Mouse (Mus musculus) ES-E14 (cell line): Measurements from ENCODE around the gene Skida1. TPM values are rescaled to one million over a fixed set of nuclear protein-coding genes. Genes with fewer than 3 reads are reported as not detected.

ENCODE experiments used
- DNase-seq: peaks from one replicate; pipeline ENCODE4 v3.0.0-alpha.2; 2013; ENCODE audit warnings: low read depth, low spot score
- H3K27ac ChIP-seq: 2 replicates; pipeline ENCODE4 v1.5.1; 2012; ENCODE audit warnings: low read depth, mild to moderate bottlenecking, low read length, moderate library complexity, mixed read lengths; ENCODE audit not compliant: poor library complexity, insufficient read depth, severe bottlenecking
- H3K36me3 ChIP-seq: 2 replicates; pipeline ENCODE4 v1.6.1; 2012; ENCODE audit warnings: mild to moderate bottlenecking, low read length, moderate library complexity, mixed read lengths; ENCODE audit not compliant: control insufficient read depth, poor library complexity, insufficient read depth, severe bottlenecking
- H3K4me1 ChIP-seq, 2 experiments: fragments of 150-350 bp in 1 of 2; sonication (generic) in 1 of 2; 2 replicates each; pipeline ENCODE4 v1.6.1; 2012; ENCODE audit warnings: low read length in 2 of 2, mild to moderate bottlenecking in 1 of 2, mixed read lengths in 1 of 2; ENCODE audit not compliant: control insufficient read depth in 2 of 2, insufficient read depth in 2 of 2, poor library complexity in 1 of 2
- H3K4me3 ChIP-seq, 2 experiments: fragments of 150-350 bp in 1 of 2; sonication (generic) in 1 of 2; 2 replicates each; pipeline ENCODE4 v1.5.1; 2012; ENCODE audit warnings: low read length in 2 of 2, low read depth in 1 of 2, mild to moderate bottlenecking in 1 of 2, mixed read lengths in 1 of 2; ENCODE audit not compliant: insufficient read depth in 1 of 2, poor library complexity in 1 of 2, severe bottlenecking in 1 of 2
- H3K9ac ChIP-seq: 2 replicates; pipeline ENCODE4 v1.6.1; 2012; ENCODE audit warnings: low read depth, mild to moderate bottlenecking, low read length, mixed read lengths; ENCODE audit not compliant: poor library complexity, insufficient read depth, severe bottlenecking
- H3K9me3 ChIP-seq: fragments of 150-350 bp; sonication (generic); 2 replicates; pipeline ENCODE4 v1.6.1; 2012; ENCODE audit warnings: low read depth, mild to moderate bottlenecking, low read length; ENCODE audit not compliant: control insufficient read depth, insufficient read depth
- CHD2 ChIP-seq: IDR thresholded peaks from 2 replicates; pipeline ENCODE4 v1.6.1; 2014; ENCODE audit warnings: mild to moderate bottlenecking, low read depth, low read length, inconsistent platforms
- HCFC1 ChIP-seq: IDR thresholded peaks from 2 replicates; pipeline ENCODE4 v1.6.1; 2012; ENCODE audit warnings: low read length, inconsistent platforms, borderline replicate concordance; ENCODE audit not compliant: insufficient read depth
- MAFK ChIP-seq: IDR thresholded peaks from 2 replicates; pipeline ENCODE4 v1.6.1; 2014; ENCODE audit warnings: mild to moderate bottlenecking, low read depth, low read length, inconsistent platforms; ENCODE audit not compliant: insufficient read depth
- ZC3H11A ChIP-seq: IDR thresholded peaks from 2 replicates; pipeline ENCODE4 v1.6.1; 2012; ENCODE audit warnings: low read depth, mild to moderate bottlenecking, inconsistent platforms, low read length, borderline replicate concordance
- ZNF384 ChIP-seq: IDR thresholded peaks from 2 replicates; pipeline ENCODE4 v1.6.1; 2012; ENCODE audit warnings: low read depth, low read length, inconsistent platforms
- in situ Hi-C, 2 experiments: fragments of 600-800 bp; cut with MboI; formaldehyde crosslinking; loops; one replicate each; pipeline ENCODE4 v1.15.1; 2025; ENCODE audit warnings: low sequenced_read_pairs in 2 of 2, inconsistent platforms in 1 of 2; ENCODE audit not compliant: unreplicated experiment in 2 of 2
- total RNA-seq: library from RNA; depleted of rRNA; stranded (reverse); fragments of 300-350 nt; gene quantifications from 2 replicates; pipeline ENCODE4 v1.2.3, GENCODE M21; 2012

The Skida1 gene
- total RNA-seq, 1 experiment: 2.6 TPM

- no peak overlapping the region for H3K9ac ChIP-seq
- in situ Hi-C loops: no loop called here
- no peaks in the 10 kb centered on the region for H3K36me3 ChIP-seq
- no peak for DNase-seq
- H3K27ac ChIP-seq: no peak overlapping the region
- no peaks in the 10 kb centered on the region for H3K9me3 ChIP-seq
- H3K4me1 ChIP-seq: peaks cover 5 to 6% of the 10 kb centered on the region in 2 experiments; a peak in 3 of 4 replicates
- TF ChIP-seq CHD2 (no peak), MAFK (no peak), ZC3H11A (no peak), ZNF384 (no peak), HCFC1 (no peak)
- H3K4me3 ChIP-seq: no peak overlapping the region
Observed at GRCm38 (mm10) chr2:18053243-18053950, 4.5 kb upstream of the Skida1 start.

GRCm38 (mm10) chr2:18052581-18052980, 3.7 kb upstream of the Skida1 start:
- Histone ChIP-seq H3K4me3 (no peak overlapping the region), H3K9me3 (no peaks in the 10 kb centered on the region), H3K36me3 (no peaks in the 10 kb centered on the region), H3K9ac (no peak overlapping the region), H3K27ac (no peak overlapping the region), H3K4me1 (peaks cover 5% of the 10 kb centered on the region in 2 experiments; a peak in 3 of 4 replicates)
- in situ Hi-C loops: no loop called here
- DNase-seq: no peak
- TF ChIP-seq ZNF384 (no peak), ZC3H11A (no peak), MAFK (no peak)

GRCm38 (mm10) chr2:18051831-18052170, 3.0 kb upstream of the Skida1 start:
- no peak overlapping the region for H3K9ac ChIP-seq
- H3K36me3 ChIP-seq: no peaks in the 10 kb centered on the region
- no peak overlapping the region for H3K4me3 ChIP-seq
- H3K4me1 ChIP-seq: peaks cover 5% of the 10 kb centered on the region in 2 experiments; a peak in 3 of 4 replicates
- H3K9me3 ChIP-seq: no peaks in the 10 kb centered on the region
- TF ChIP-seq HCFC1 (no peak), MAFK (no peak)
- no peak for DNase-seq
- in situ Hi-C loops: no loop called here
- no peak overlapping the region for H3K27ac ChIP-seq

GRCm38 (mm10) chr2:18051026-18051830, 2.4 kb upstream of the Skida1 start:
- TF ChIP-seq CHD2 (no peak), HCFC1 (no peak), ZNF384 (no peak), ZC3H11A (no peak), MAFK (no peak)
- in situ Hi-C loops: no loop called here
- H3K36me3 ChIP-seq: no peaks in the 10 kb centered on the region
- DNase-seq: no peak
- no peak overlapping the region for H3K9ac ChIP-seq
- no peaks in the 10 kb centered on the region for H3K9me3 ChIP-seq
- H3K4me1 ChIP-seq: peaks cover 5% of the 10 kb centered on the region in 2 experiments; a peak in 3 of 4 replicates
- H3K27ac ChIP-seq: no peak overlapping the region
- H3K4me3 ChIP-seq: no peak overlapping the region
